Mouse (Mus musculus) thymus, adult 2 months (tissue): ENCODE measurements at regions not wholly inside any gene's neighbourhood (a gene's known extent, or its start where the extent isn't known, plus 50 kb on each side); places are given as distances from the start of the nearest gene placed in this dataset.

ENCODE experiments used
- CTCF ChIP-seq: fragments of 200-500 bp; IDR thresholded peaks from 2 replicates; pipeline ENCODE4 v1.5.1; 2012; ENCODE audit warnings: mild to moderate bottlenecking, control low read depth, low read length, moderate library complexity, borderline replicate concordance; ENCODE audit not compliant: control insufficient read depth, poor library complexity, insufficient read depth; ENCODE audit errors: extremely low read depth
- POLR2A ChIP-seq: fragments of 200-500 bp; IDR thresholded peaks from 2 replicates; pipeline ENCODE4 v1.6.1; 2012; ENCODE audit warnings: mild to moderate bottlenecking, low read length, control low read depth, moderate library complexity; ENCODE audit not compliant: control insufficient read depth, poor library complexity, insufficient read depth; ENCODE audit errors: extremely low read depth

DNA sequence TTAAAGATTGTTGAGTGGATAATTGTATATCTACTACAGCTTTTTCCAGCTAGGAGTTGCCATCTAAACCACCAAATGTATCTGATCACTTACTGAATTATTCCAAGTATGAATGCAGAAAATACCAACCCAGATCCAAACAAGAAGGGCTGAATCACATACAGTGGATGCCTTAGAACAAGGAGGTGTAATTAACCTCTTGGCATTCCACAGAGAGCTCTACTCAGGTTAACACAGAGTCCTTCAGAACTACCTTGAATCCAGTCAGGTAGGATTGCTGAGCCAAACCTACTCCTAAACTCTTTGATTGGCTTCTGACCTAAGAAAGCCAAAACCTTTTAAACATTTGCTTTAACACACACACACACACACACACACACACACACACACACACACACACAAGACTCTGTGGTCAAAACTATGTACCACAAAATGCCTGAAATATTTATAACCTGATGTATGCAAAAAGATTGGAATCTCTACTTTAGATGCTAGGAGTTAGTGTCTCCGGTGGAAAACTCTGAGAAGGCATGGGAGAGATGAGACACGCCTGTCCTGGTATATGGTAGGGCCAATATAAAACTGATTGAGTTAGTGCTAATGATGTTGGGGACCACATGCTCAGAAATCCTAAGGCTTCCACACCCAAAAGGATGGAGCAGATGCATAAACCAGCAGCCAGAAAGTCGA, 88.4 kb upstream of the 4933415F23Rik start:
- TF ChIP-seq POLR2A (no peak), CTCF (no peak)
